In genomic region chr1:89072143-89072990, GRCm38 (mm10) we compare ENCODE assay signal across 9 mouse cellular contexts. TPM values are rescaled to one million over a fixed set of nuclear protein-coding genes. Genes with fewer than 3 reads are reported as not detected.
DNase-seq lines count a peak whose midpoint lies in the region; ATAC-seq and TF ChIP-seq lines count a peak whose summit lies in the region.
"Had no signal": no experiment of that assay in that cellular context is flagged by ENCODE, and none has a peak within 500 bp of the region (broad histone marks: within the 10 kb centered on the region; RNA-seq: fewer than 3 reads in every experiment).

No protein-coding gene starts in this region.

- H3K4me2 ChIP-seq in heart, embryonic 11.5 days: peak overlapping the region; percentile 71
- peak overlapping the region; percentile 87 for H3K4me2 ChIP-seq in midbrain, postnatal 0 days (ENCODE audit: low read depth, low read length, poor library complexity, severe bottlenecking)

- TF ChIP-seq CTCF in midbrain, postnatal 0 days (IDR thresholded peaks at IDR 0.05): no peak

- peak overlapping the region; percentile 24; the same call in 1 of the 2 replicates for H3K27ac ChIP-seq in heart, embryonic 11.5 days (ENCODE audit: low read depth, low read length)
- H3K27ac ChIP-seq in forebrain, embryonic 10.5 days: peak overlapping the region; percentile 96
- H3K27ac ChIP-seq in midbrain, postnatal 0 days (ENCODE audit: low read depth, low read length): no peak overlapping the region
- H3K27ac ChIP-seq: macrophage had no signal

- H3K4me1 ChIP-seq in heart, embryonic 11.5 days (ENCODE audit: control insufficient read depth, insufficient read depth, low read length): peaks cover 38% of the 10 kb centered on the region
- peaks cover 83% of the 10 kb centered on the region for H3K4me1 ChIP-seq in forebrain, embryonic 10.5 days
- H3K4me1 ChIP-seq in midbrain, postnatal 0 days (ENCODE audit: insufficient read depth, low read length): peaks cover 13% of the 10 kb centered on the region; the same call in 1 of the 2 replicates

- intact Hi-C loops in heart, postnatal 25 days (cut with DNase I): loop anchor here (5.0 kb wide), 1 partner anchor 325 kb away; no protein-coding TSS in a partner anchor

- H3K27me3 ChIP-seq in heart, embryonic 11.5 days (ENCODE audit: control insufficient read depth, insufficient read depth, low read length): no peaks in the 10 kb centered on the region
- no peaks in the 10 kb centered on the region for H3K27me3 ChIP-seq in forebrain, embryonic 10.5 days (ENCODE audit: poor library complexity, severe bottlenecking)
- H3K27me3 ChIP-seq in midbrain, postnatal 0 days (ENCODE audit: insufficient read depth, low read length): no peaks in the 10 kb centered on the region

- H3K9me3 ChIP-seq in heart, embryonic 11.5 days (replicated peaks; ENCODE audit: control insufficient read depth, low read length): no peaks in the 10 kb centered on the region
- no peaks in the 10 kb centered on the region for H3K9me3 ChIP-seq in forebrain, embryonic 10.5 days
- no peaks in the 10 kb centered on the region for H3K9me3 ChIP-seq in midbrain, postnatal 0 days (ENCODE audit: low read length)

- H3K36me3 ChIP-seq in heart, embryonic 11.5 days (ENCODE audit: control insufficient read depth, insufficient read depth, low read length): no peaks in the 10 kb centered on the region
- H3K36me3 ChIP-seq in forebrain, embryonic 10.5 days (replicated peaks): peaks cover 4% of the 10 kb centered on the region; the same call in 1 of the 2 replicates
- H3K36me3 ChIP-seq in midbrain, postnatal 0 days (ENCODE audit: insufficient read depth, low read length): no peaks in the 10 kb centered on the region

- no peak for ATAC-seq in heart, embryonic 11.5 days (replicated peaks; ENCODE audit: insufficient number of reproducible peaks, low FRiP score, low TSS enrichment)
- ATAC-seq in midbrain, postnatal 0 days (ENCODE audit: low FRiP score): no peak

- H3K9ac ChIP-seq in heart, embryonic 11.5 days (ENCODE audit: low read depth, low read length): peak overlapping the region; percentile 86
- 0 out of 2 replicates have a peak overlapping the region, but pooled peaks have one; percentile 63 for H3K9ac ChIP-seq in midbrain, postnatal 0 days (replicated peaks; ENCODE audit: low read length, poor library complexity, severe bottlenecking)

- peak overlapping the region; percentile 85 for H3K4me3 ChIP-seq in heart, embryonic 11.5 days (ENCODE audit: low read depth, low read length)
- peak overlapping the region; percentile 93 for H3K4me3 ChIP-seq in forebrain, embryonic 10.5 days
- peak overlapping the region; percentile 76 for H3K4me3 ChIP-seq in midbrain, postnatal 0 days (ENCODE audit: low read depth, low read length)

- DNase-seq in heart, postnatal 25 days (ENCODE audit: low spot score): no peak
- DNase-seq in forebrain, embryonic 10.5 days (ENCODE audit: extremely low spot score, low spot score): peak; percentile 56
- DNase-seq in kidney, adult 9 months: peak; percentile 49
- no peak for DNase-seq in midbrain, postnatal 0 days (ENCODE audit: low spot score)
- no peak for DNase-seq in right cerebral cortex, postnatal 4 days
- DNase-seq in layer of hippocampus, adult 8-10 months (ENCODE audit: low spot score in 2 of 2): no peak
- DNase-seq in layer of hippocampus, adult 18-20 months (ENCODE audit: low spot score in 2 of 2): no peak

- 11% methylated on average over 14 of the region's 14 CpGs for WGBS in heart, embryonic 11.5 days (ENCODE audit: insufficient replicate concordance)
- 3% methylated on average over 14 of the region's 14 CpGs for WGBS in forebrain, embryonic 10.5 days
- 11% methylated on average over 14 of the region's 14 CpGs for WGBS in midbrain, postnatal 0 days

RNA-seq across cellular contexts. Expression of gene Sh3bp4, which starts 2.2 kb away (rescaled TPM):
- 15.3 and 25.2 TPM in 2 replicates for polyA plus RNA-seq in heart, embryonic 11.5 days (2014; fragmentation: Nextera tagmentation; extraction: Ambion mirVana)
- total RNA-seq in heart, postnatal 25 days (2021): 10 to 100 TPM; 10.5 to 13.2 TPM
- polyA plus RNA-seq in forebrain, embryonic 10.5 days (2016; fragmentation: Nextera tagmentation; extraction: Ambion mirVana): 27.7 and 28.7 TPM in 2 replicates
- total RNA-seq in midbrain, postnatal 0 days (2014; rRNA removed): 22.0 and 26.5 TPM in 2 replicates
- polyA plus RNA-seq in midbrain, postnatal 0 days (2015; fragmentation: Nextera tagmentation; extraction: Ambion mirVana): 10.3 and 11.0 TPM in 2 replicates
- total RNA-seq in layer of hippocampus, adult 8-10 months (2022): 10 to 100 TPM; 21.2 to 23.1 (median 22.6) TPM
- total RNA-seq in layer of hippocampus, adult 18-20 months (2021): 10 to 100 TPM; 23.4 to 23.6 TPM

Comparison
In these comparisons a context has a peak if more than half of its experiments do, and no peak if none do; other contexts are left out.
1. DNase-seq: peak in forebrain, embryonic 10.5 days (single experiment) and kidney, adult 9 months (single experiment); none in heart, postnatal 25 days (single experiment), midbrain, postnatal 0 days (single experiment), right cerebral cortex, postnatal 4 days (single experiment), layer of hippocampus, adult 8-10 months (0 of 2) and layer of hippocampus, adult 18-20 months (0 of 2).
2. Peak in every context shown above with its lines, with median percentiles within 50 percentile points of each other: H3K4me3 ChIP-seq.